Mouse (Mus musculus) MEL (cell line): ENCODE results near the gene Shb. TPM values are rescaled to one million over a fixed set of nuclear protein-coding genes. Genes with fewer than 3 reads are reported as not detected.

ENCODE experiments used
- DNase-seq: peaks from one replicate; pipeline ENCODE4 v3.0.0; 2011; ENCODE audit warnings: low read depth, low spot score
- H3K27ac ChIP-seq: 2 replicates; pipeline ENCODE4 v1.5.1; 2012; ENCODE audit warnings: low read depth, mild to moderate bottlenecking, control low read depth, low read length, moderate library complexity; ENCODE audit not compliant: control insufficient read depth
- H3K27me3 ChIP-seq, 2 experiments: fragments of 150-350 bp in 1 of 2; sonication (generic) in 1 of 2; 2 replicates each; pipeline ENCODE4 v1.6.1; 2012; ENCODE audit warnings: low read length in 2 of 2, mild to moderate bottlenecking in 2 of 2, improper control_type of control experiment in 1 of 2, moderate library complexity in 1 of 2; ENCODE audit not compliant: insufficient read depth in 2 of 2, control insufficient read depth in 1 of 2
- H3K36me3 ChIP-seq, 2 experiments: 2 replicates each; pipeline ENCODE4 v1.6.1; 2012 to 2014; ENCODE audit warnings: low read length in 2 of 2, improper control_type of control experiment in 1 of 2, inconsistent platforms in 1 of 2, mild to moderate bottlenecking in 1 of 2; ENCODE audit not compliant: insufficient read depth in 2 of 2, control insufficient read depth in 1 of 2
- H3K4me1 ChIP-seq, 2 experiments: fragments of 150-350 bp in 1 of 2; sonication (generic) in 1 of 2; 2 replicates each; pipeline ENCODE4 v1.6.1; 2012; ENCODE audit warnings: low read length in 2 of 2, improper control_type of control experiment in 1 of 2, mild to moderate bottlenecking in 1 of 2; ENCODE audit not compliant: insufficient read depth in 2 of 2, control insufficient read depth in 1 of 2
- H3K4me3 ChIP-seq, 2 experiments: fragments of 150-350 bp in 1 of 2; sonication (generic) in 1 of 2; 2 replicates each; pipeline ENCODE4 v1.5.1; 2012; ENCODE audit warnings: low read depth in 2 of 2, low read length in 2 of 2, mild to moderate bottlenecking in 2 of 2, moderate library complexity in 2 of 2, control low read depth in 1 of 2, improper control_type of control experiment in 1 of 2; ENCODE audit not compliant: control insufficient read depth in 1 of 2, insufficient read depth in 1 of 2
- H3K79me2 ChIP-seq: 2 replicates; pipeline ENCODE4 v1.6.1; 2012; ENCODE audit warnings: mild to moderate bottlenecking, low read length, moderate library complexity; ENCODE audit not compliant: control insufficient read depth, poor library complexity, insufficient read depth
- H3K9ac ChIP-seq: 2 replicates; pipeline ENCODE4 v1.6.1; 2012; ENCODE audit warnings: low read depth, mild to moderate bottlenecking, control low read depth, low read length, moderate library complexity; ENCODE audit not compliant: control insufficient read depth, poor library complexity, severe bottlenecking
- H3K9me3 ChIP-seq: fragments of 150-350 bp; sonication (generic); replicated peaks from 2 replicates; pipeline ENCODE4 v1.6.1; 2012; ENCODE audit warnings: mild to moderate bottlenecking, low read length, improper control_type of control experiment, moderate library complexity; ENCODE audit not compliant: insufficient read depth
- CHD1 ChIP-seq: IDR thresholded peaks from 2 replicates; pipeline ENCODE4 v1.6.1; 2012; ENCODE audit warnings: low read depth, mild to moderate bottlenecking, inconsistent platforms, low read length, improper control_type of control experiment
- CTCF ChIP-seq, 3 experiments: IDR thresholded peaks in 2 of 3; conservative IDR thresholded peaks in 1 of 3; 2 replicates each; pipeline ENCODE4 v1.5.1; 2011 to 2012; ENCODE audit warnings: low read length in 3 of 3, low read depth in 2 of 3, mild to moderate bottlenecking in 2 of 3, improper control_type of control experiment in 1 of 3, inconsistent platforms in 1 of 3, mixed read lengths in 1 of 3, moderate library complexity in 1 of 3; ENCODE audit not compliant: control insufficient read depth in 1 of 3, insufficient read depth in 1 of 3, poor library complexity in 1 of 3, severe bottlenecking in 1 of 3
- ELF1 ChIP-seq: IDR thresholded peaks from 2 replicates; pipeline ENCODE4 v1.6.1; 2014; ENCODE audit warnings: low read depth, mild to moderate bottlenecking, inconsistent platforms, low read length, improper control_type of control experiment, moderate library complexity
- EP300 ChIP-seq, 2 experiments: IDR thresholded peaks; 2 replicates each; pipeline ENCODE4 v1.6.1; 2011; ENCODE audit warnings: improper control_type of control experiment in 2 of 2, low read length in 2 of 2, low read depth in 1 of 2, mild to moderate bottlenecking in 1 of 2
- ETS1 ChIP-seq: IDR thresholded peaks from 2 replicates; pipeline ENCODE4 v1.6.1; 2012; ENCODE audit warnings: low read depth, mild to moderate bottlenecking, inconsistent platforms, low read length, improper control_type of control experiment, moderate library complexity
- HCFC1 ChIP-seq: IDR thresholded peaks from 2 replicates; pipeline ENCODE4 v1.6.1; 2012; ENCODE audit warnings: low read depth, mild to moderate bottlenecking, inconsistent platforms, low read length, improper control_type of control experiment, moderate library complexity
- JUND ChIP-seq: IDR thresholded peaks from 2 replicates; pipeline ENCODE4 v1.6.1; 2011; ENCODE audit warnings: low read depth, mild to moderate bottlenecking, improper control_type of control experiment, low read length
- MAFK ChIP-seq: IDR thresholded peaks from 2 replicates; pipeline ENCODE4 v1.6.1; 2011; ENCODE audit warnings: low read depth, mild to moderate bottlenecking, low read length, improper control_type of control experiment, borderline replicate concordance
- MXI1 ChIP-seq: IDR thresholded peaks from 2 replicates; pipeline ENCODE4 v1.6.1; 2011; ENCODE audit warnings: mild to moderate bottlenecking, low read depth, low read length, improper control_type of control experiment
- MYB ChIP-seq: IDR thresholded peaks from 2 replicates; pipeline ENCODE4 v1.6.1; 2011; ENCODE audit warnings: mild to moderate bottlenecking, low read depth, low read length, improper control_type of control experiment
- MYC ChIP-seq: IDR thresholded peaks from 2 replicates; pipeline ENCODE4 v1.6.1; 2011; ENCODE audit warnings: low read depth, mild to moderate bottlenecking, low read length, improper control_type of control experiment, moderate library complexity
- NELFE ChIP-seq: IDR thresholded peaks from 2 replicates; pipeline ENCODE4 v1.6.1; 2011; ENCODE audit warnings: low read depth, low read length, improper control_type of control experiment
- POLR2A ChIP-seq, 2 experiments: IDR thresholded peaks; 2 replicates each; pipeline ENCODE4 v1.6.1; 2011 to 2012; ENCODE audit warnings: low read length in 2 of 2, mild to moderate bottlenecking in 2 of 2, control low read depth in 1 of 2, improper control_type of control experiment in 1 of 2, low read depth in 1 of 2, moderate library complexity in 1 of 2; ENCODE audit not compliant: control insufficient read depth in 1 of 2, insufficient read depth in 1 of 2, poor library complexity in 1 of 2
- POLR2AphosphoS5 ChIP-seq: IDR thresholded peaks from 2 replicates; pipeline ENCODE4 v1.6.1; 2012; ENCODE audit warnings: low read depth, borderline replicate concordance, mild to moderate bottlenecking, inconsistent platforms, low read length, moderate library complexity, mixed read lengths
- RAD21 ChIP-seq: IDR thresholded peaks from 2 replicates; pipeline ENCODE4 v1.6.1; 2011; ENCODE audit warnings: mild to moderate bottlenecking, low read depth, low read length, improper control_type of control experiment
- SIN3A ChIP-seq: IDR thresholded peaks from 2 replicates; pipeline ENCODE4 v1.6.1; 2012; ENCODE audit warnings: low read length, improper control_type of control experiment, inconsistent platforms
- SMC3 ChIP-seq: IDR thresholded peaks from 2 replicates; pipeline ENCODE4 v1.6.1; 2011; ENCODE audit warnings: low read depth, low read length, improper control_type of control experiment
- USF2 ChIP-seq, 2 experiments: IDR thresholded peaks; 2 replicates each; pipeline ENCODE4 v1.6.1; 2011 to 2012; ENCODE audit warnings: improper control_type of control experiment in 2 of 2, low read length in 2 of 2, borderline replicate concordance in 1 of 2, inconsistent platforms in 1 of 2, low read depth in 1 of 2, mild to moderate bottlenecking in 1 of 2; ENCODE audit not compliant: insufficient read depth in 1 of 2
- ZKSCAN1 ChIP-seq: IDR thresholded peaks from 2 replicates; pipeline ENCODE4 v1.6.1; 2012; ENCODE audit warnings: low read depth, mild to moderate bottlenecking, inconsistent platforms, low read length, improper control_type of control experiment, moderate library complexity
- ZMIZ1 ChIP-seq: IDR thresholded peaks from 2 replicates; pipeline ENCODE4 v1.6.1; 2012; ENCODE audit warnings: low read depth, mild to moderate bottlenecking, inconsistent platforms, low read length, improper control_type of control experiment, moderate library complexity
- ZNF384 ChIP-seq: IDR thresholded peaks from 2 replicates; pipeline ENCODE4 v1.6.1; 2012; ENCODE audit warnings: low read depth, mild to moderate bottlenecking, inconsistent platforms, low read length, improper control_type of control experiment
- polyA plus RNA-seq, 2 experiments: library from polyadenylated mRNA; stranded (reverse) in 1 of 2; unstranded in 1 of 2; fragments of >175 nt in 1 of 2; fragments of >200 nt in 1 of 2; gene quantifications; 2 replicates each; pipeline versions ENCODE4 v1.2.1 to v1.2.4; 2012; ENCODE audit warnings: low replicate concordance in 2 of 2, low read depth in 1 of 2; ENCODE audit not compliant: insufficient read length in 2 of 2, insufficient read depth in 1 of 2, missing spikeins in 1 of 2
- total RNA-seq: library from RNA; depleted of rRNA; stranded (reverse); fragments of 300-350 nt; gene quantifications from 2 replicates; pipeline ENCODE4 v1.2.3, GENCODE M21; 2012

Shb gene
- total and polyA plus RNA-seq, 3 experiments: 5.2 to 13.9 TPM; not detected in 1

DNA sequence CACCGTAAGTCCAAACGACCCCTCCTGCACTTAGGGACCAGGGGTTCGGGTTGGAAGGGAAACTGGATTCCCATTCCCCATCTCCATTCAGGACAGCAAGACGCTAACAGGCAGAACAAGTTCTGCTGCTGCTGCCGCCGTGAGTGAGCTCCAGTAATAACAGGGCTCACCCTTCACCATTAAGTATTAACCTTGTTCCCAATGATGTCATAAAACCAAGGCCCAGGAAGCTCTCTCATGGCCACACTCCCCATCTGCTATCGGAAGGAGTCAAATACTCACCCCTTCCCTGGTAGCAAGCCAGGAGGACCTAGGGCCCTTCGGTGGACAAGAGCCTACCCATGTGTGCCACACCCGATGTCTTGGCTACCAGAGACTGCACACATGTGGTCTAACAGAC lies 30.3 kb downstream of the Shb start:
- no peaks in the 10 kb centered on the region for H3K9me3 ChIP-seq
- no peaks in the 10 kb centered on the region for H3K79me2 ChIP-seq
- TF ChIP-seq ZKSCAN1 (no peak), ETS1 (no peak), ELF1 (no peak), MYC (no peak)
- no peaks in the 10 kb centered on the region for H3K27me3 ChIP-seq
- H3K9ac ChIP-seq: no peak overlapping the region
- no peak overlapping the region for H3K4me3 ChIP-seq
- DNase-seq: no peak
- H3K36me3 ChIP-seq: no peaks in the 10 kb centered on the region
- H3K27ac ChIP-seq: no peak overlapping the region
- H3K4me1 ChIP-seq: no peaks in the 10 kb centered on the region

DNA sequence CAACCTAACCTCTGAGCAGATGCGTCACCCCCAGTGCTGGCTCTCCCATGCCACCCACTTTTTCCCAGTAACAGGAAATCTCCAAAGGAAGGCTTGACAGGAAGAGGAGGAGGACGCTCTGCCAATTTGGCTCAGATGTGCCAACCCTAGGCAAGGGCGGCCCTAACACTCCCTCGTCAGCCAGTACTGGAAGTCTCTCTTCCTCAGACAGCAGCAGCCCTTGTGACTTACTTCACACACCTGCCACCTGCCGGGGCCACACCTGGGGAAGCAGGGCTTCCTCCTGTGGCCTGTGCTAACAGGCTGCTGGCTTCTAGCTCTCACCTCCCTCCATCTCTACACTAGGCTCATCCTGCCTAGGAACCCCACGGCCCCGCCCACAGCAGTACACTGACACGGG lies 31.9 kb downstream of the Shb start:
- H3K27me3 ChIP-seq: no peaks in the 10 kb centered on the region
- H3K79me2 ChIP-seq: no peaks in the 10 kb centered on the region
- H3K4me3 ChIP-seq: no peak overlapping the region
- no peaks in the 10 kb centered on the region for H3K4me1 ChIP-seq
- no peaks in the 10 kb centered on the region for H3K36me3 ChIP-seq
- TF ChIP-seq MYB: no peak
- no peak for TF ChIP-seq ELF1
- TF ChIP-seq, all 39 proteins: peak for 0
- Histone ChIP-seq H3K27ac (no peak overlapping the region), H3K9me3 (no peaks in the 10 kb centered on the region), H3K9ac (no peak overlapping the region)
- no peak for DNase-seq

DNA sequence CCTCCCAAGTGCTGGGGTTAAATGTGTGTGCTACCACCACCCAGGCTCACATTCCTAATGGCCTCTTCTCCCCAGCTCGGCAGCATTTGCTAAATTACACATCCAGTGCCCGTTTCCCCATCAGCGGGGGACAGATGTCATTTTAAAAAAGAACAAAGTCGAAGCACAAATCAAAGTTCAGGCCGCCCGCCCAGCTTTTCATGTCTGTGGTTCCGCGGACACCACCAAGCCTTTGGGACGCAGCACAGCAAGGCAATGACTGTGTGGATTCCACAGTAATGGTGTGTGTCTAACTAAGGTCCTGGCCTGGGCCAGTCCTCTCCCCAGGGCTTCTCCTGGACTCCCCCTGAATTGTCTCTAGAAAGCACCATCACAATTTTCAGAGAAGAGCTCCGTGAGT lies 32.7 kb downstream of the Shb start:
- no peak overlapping the region for H3K4me3 ChIP-seq
- no peaks in the 10 kb centered on the region for H3K27me3 ChIP-seq
- no peaks in the 10 kb centered on the region for H3K9me3 ChIP-seq
- H3K4me1 ChIP-seq: no peaks in the 10 kb centered on the region
- no peaks in the 10 kb centered on the region for H3K79me2 ChIP-seq
- TF ChIP-seq USF2 (IDR thresholded peaks at IDR 0.05; ENCODE audit: borderline replicate concordance in 1 of 2, insufficient read depth in 1 of 2, low read depth in 1 of 2, low read length in 2 of 2): no peak
- no peak for TF ChIP-seq NELFE
- TF ChIP-seq ELF1: no peak
- no peak for DNase-seq
- H3K27ac ChIP-seq: no peak overlapping the region
- no peak overlapping the region for H3K9ac ChIP-seq
- no peaks in the 10 kb centered on the region for H3K36me3 ChIP-seq

DNA sequence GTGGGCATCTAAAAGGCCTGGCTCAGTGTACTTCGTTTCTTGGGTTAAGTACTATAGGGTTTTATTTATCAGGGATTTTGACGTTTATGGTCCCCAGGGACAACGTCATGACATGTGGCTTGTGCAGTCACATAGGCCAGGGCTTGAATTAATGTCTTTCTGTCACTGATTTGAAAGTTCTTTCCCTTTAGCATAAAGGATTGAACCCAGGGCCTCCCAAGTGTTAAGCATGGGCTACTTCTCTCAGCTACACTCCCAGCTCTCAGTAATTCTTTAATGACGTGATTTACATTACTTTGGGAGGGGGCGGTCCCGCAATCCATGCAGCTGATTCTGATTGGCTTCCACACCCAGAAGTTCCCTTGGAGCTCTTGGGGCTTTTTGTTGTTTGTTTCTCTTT lies 33.2 kb downstream of the Shb start:
- Histone ChIP-seq H3K4me3 (no peak overlapping the region), H3K9me3 (no peaks in the 10 kb centered on the region), H3K27me3 (no peaks in the 10 kb centered on the region), H3K4me1 (no peaks in the 10 kb centered on the region), H3K36me3 (no peaks in the 10 kb centered on the region), H3K79me2 (no peaks in the 10 kb centered on the region), H3K27ac (no peak overlapping the region), H3K9ac (no peak overlapping the region)
- no peak for DNase-seq
- TF ChIP-seq SMC3 (no peak), RAD21 (no peak), POLR2AphosphoS5 (no peak), JUND (no peak), MXI1 (no peak), EP300 (IDR thresholded peaks at IDR 0.05; ENCODE audit: low read depth in 1 of 2, low read length in 2 of 2) (no peak), ETS1 (no peak), SIN3A (no peak), CTCF (IDR thresholded peaks at IDR 0.05 in 2 of 3, conservative IDR thresholded peaks at IDR 0.05 in 1 of 3; ENCODE audit: control insufficient read depth in 1 of 3, insufficient read depth in 1 of 3, low read depth in 2 of 3, low read length in 3 of 3, poor library complexity in 1 of 3, severe bottlenecking in 1 of 3) (no peak), ELF1 (no peak), POLR2A (IDR thresholded peaks at IDR 0.05; ENCODE audit: control insufficient read depth in 1 of 2, insufficient read depth in 1 of 2, low read depth in 1 of 2, low read length in 2 of 2, poor library complexity in 1 of 2) (no peak), CHD1 (no peak), ZMIZ1 (no peak), MAFK (no peak), HCFC1 (no peak), ZNF384 (no peak)
